Mouse (Mus musculus): Measurements from ENCODE around the gene Rmnd1.
"Not testable (repeated sequence)": the region's sequence is repeated elsewhere in the genome, so short reads cannot be mapped to it uniquely, and the experiment has no call there.

Rmnd1 gene

DNA sequence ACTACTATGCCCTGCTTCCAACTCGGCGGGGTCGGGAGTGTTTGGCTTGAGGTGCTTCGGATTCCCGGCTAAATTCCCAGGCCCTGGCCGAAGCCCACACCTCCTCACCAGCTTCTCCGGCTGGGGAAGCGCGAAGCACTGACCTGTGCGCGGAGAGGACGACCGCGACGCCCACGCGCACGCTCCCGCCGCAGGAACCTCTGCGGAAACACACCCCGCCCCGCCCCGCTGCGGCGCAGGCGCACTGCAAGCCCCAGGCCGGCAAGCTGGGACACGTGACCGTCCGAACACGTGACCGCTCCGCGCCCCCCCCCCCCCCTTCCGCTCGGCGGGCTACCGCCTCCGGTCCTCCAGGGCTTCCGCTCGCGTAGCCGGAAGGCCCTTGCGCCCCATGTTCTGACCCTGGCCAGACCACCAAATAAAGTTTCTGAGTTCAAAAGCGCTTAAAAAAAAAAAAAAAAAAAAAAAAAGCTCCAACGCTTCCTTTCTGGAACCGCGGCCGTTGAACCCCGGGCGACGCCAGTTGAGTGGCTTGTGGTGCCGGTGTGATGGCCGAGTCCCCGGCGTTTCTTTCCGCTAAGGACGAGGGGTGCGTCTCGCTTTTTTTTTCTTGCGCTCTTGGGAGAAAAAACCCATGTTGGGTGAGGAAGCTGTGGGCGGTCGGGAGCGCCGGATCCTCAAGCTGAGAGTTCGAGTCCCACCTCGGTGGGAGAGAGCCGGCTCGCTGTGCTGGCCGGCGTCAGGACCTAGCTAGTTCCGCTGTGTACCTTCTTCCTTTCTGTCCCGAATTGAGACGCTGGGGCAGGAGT is at the start of gene Rmnd1, which contains the start of gene Armt1:
Rmnd1 (minus strand) TSS at position 266 of the 809 bp plus-strand sequence.
Armt1 (plus strand) TSS at position 345 of the 809 bp plus-strand sequence.
- peak; percentile 97 for DNase-seq

GRCm38 (mm10) chr10:4481695-4482094 is 49.5 kb upstream of the Rmnd1 start:
- DNase-seq: no peak

DNA sequence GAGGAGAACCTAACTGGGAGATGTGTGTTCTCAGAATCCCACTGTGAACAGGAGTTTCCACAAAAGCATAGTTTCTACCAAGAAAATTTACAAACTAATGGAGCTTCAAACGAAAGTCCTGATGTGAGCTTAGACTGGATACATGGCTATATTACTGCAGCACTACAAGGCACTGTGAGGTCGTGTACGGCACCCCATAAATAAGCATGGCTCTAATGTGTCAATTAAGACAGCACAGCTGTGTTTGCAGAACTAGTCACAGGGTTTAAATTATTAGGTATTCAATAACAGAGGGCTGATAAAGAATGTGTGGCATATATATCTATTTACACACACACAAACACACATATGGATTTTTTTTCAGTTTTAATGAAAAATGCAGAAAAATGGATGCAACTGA is 48.7 kb upstream of the Rmnd1 start:
- DNase-seq: no peak

DNA sequence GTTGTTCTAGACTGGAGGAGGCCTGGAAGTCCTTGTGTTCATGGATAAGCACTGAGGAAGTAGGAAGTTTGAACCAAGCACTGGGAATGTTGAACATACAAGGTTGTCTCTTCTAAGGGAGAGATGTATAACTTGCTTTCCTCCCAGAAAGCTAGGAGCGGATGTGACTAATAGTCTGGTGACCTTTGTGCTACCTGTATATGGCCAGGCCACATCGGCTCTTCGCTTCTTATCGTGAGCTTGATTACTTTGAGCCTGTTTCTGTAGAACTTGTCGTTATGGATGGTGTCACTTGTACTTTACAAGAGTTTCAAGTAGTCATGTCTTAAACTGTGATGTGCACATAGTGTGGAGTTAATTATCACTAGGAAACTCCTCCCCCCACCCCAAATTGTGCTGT is 44.4 kb upstream of the Rmnd1 start:
- DNase-seq: no peak

DNA sequence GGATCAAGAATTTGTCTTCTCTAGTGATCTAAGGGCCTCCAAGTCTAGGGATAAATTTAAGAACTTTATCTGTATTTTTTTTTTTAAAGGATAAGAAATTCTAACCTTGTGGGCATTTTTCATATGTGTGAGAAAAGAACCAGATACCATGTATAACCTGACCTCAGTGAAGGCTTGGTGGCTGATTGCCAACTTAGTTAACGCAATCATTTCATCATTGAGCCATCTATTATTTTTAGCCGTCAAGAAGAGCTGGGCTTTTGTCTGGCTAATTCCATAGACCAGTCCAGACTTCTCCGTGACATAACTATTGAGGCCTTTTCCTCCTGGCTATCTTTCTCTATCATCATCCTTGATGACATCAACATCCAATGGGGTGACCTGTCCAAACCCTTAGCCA is 43.2 kb upstream of the Rmnd1 start:
- no peak for DNase-seq

DNA sequence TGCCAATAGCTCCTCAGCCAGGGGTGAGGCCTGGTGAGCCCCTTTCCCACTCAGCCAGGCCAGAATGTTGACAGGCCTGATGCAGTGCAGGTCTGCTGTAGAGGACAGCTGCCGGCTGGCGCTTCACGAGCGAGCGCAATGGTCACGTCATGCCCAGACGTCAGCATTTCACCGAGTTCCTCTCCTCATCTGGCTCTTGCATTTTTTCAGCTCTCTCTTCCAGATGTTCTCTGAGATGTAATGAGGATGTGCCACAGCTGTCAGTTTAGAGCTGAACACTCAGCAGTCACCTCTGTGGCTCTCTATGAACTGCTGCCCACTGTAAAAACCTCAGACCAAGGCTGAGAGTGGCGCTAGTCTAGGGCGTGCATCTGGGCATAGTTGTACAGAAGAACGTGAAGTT is 41.4 kb upstream of the Rmnd1 start:
- peak; percentile 17 for DNase-seq

- DNase-seq: no peak
Measured at GRCm38 (mm10) chr10:4469406-4469805, 37.2 kb upstream of the Rmnd1 start.

- DNase-seq: no peak
Measured at GRCm38 (mm10) chr10:4465799-4466198, 33.6 kb upstream of the Rmnd1 start.

DNA sequence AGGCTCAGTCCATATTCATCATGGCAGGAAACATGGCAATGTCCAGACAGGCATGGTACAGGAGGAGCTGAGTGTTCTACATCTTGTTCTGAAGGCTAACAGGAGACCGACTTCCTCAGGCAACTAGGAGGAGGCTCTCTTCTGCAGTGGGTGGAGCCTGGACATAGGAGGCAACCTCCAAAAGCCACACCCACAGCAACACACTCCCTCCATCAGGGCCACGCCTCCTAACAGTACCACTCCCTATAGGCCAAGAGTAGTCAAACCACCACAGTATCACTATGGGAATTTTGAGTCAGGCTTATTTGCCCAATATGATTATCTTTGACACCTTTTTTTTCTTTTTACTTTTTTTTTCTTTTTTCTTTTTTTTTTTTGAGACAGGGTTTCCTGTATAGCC is 28.0 kb upstream of the Rmnd1 start:
- DNase-seq: no peak

GRCm38 (mm10) chr10:4456409-4456808 is 24.2 kb upstream of the Rmnd1 start:
- no peak for DNase-seq

GRCm38 (mm10) chr10:4435416-4435815 is 3.2 kb upstream of the Rmnd1 start:
- no peak for DNase-seq

DNA sequence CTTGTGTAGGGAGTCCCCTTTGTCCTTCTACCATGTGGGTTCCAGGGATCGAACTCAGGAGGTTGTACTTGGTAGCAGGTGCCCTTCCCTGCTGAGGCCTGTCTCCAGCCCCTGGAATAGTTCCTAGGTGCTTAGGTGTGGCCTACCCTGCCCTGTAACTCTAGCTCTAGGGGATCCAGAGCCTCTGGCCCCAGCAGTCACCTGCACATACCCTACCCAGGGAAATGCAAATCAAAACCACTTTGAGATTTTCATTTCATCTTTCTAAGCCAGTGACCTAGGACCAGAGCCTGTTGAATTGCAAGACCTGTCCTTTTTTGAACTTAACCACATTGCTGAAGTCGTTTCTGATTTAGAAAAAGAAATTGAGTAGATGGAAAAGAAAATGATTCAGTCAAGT is 1.7 kb upstream of the Rmnd1 start:
- DNase-seq: not testable (repeated sequence)

- peak; percentile 28 for DNase-seq
Measured at GRCm38 (mm10) chr10:4432996-4433755, 988 bp upstream of the Rmnd1 start.

DNA sequence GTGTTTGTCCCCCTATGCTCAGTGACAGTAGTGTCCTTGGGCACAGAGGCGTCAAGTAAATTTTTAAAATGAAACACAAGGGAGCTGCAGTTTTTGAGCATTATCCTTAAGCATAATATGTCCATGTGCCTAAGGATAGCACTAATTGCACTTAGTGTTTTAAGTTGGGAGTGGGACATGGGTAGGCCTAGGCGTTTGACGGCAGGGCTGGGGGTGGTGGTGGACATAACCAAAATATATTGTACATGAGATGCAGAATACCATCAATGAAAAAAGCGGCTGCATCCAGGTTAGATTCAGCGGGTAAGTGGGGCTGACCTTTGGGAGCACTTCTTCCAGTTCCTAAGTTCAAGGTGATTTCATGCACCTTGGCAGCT is 454 bp downstream of the Rmnd1 start:
- DNase-seq: no peak

GRCm38 (mm10) chr10:4430826-4431225 is 1.4 kb downstream of the Rmnd1 start:
- DNase-seq: peak; percentile 58

DNA sequence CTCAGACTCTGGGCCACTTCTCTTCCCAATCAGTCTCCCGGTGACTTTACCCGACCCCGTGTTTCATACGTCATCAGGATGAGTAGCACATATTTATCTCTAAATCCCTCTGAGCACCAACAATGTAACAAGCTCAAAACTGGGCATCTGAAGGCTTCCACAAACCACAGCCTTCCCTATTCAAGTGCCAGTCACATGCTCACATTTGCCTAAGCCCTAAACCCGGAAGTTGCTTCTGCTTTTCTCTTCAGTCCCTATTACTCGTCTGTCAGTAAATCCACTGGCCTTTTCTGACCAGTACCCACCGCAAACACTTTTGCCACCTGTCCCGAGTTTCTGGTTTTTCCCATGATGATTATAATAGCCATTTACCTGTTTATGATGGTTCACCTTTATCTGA is 1.8 kb downstream of the Rmnd1 start:
- DNase-seq: no peak

GRCm38 (mm10) chr10:4425245-4425644 is 6.9 kb downstream of the Rmnd1 start:
- DNase-seq: peak; percentile 66

DNA sequence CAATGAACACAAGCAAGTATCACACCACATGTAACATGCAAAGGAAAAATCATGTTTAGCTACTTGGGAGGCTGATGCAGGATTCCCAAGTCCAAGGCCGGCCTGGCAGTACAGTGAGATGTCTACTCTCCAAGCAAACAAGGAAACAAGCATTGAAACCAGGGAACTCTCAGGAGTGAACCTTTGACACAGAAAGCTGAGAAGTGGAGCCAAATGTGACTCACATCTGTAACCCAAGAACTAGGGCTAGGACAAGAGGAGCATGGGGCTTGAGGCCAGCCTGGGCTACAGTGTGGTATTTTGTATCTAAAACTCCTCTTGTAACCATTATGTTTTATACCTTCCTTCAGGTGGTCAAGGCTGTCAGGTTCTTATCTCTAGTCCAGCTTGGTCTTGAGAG is 25.0 kb downstream of the Rmnd1 start:
- no peak for DNase-seq

GRCm38 (mm10) chr10:4405511-4405910 is 26.7 kb downstream of the Rmnd1 start:
- no peak for DNase-seq

DNA sequence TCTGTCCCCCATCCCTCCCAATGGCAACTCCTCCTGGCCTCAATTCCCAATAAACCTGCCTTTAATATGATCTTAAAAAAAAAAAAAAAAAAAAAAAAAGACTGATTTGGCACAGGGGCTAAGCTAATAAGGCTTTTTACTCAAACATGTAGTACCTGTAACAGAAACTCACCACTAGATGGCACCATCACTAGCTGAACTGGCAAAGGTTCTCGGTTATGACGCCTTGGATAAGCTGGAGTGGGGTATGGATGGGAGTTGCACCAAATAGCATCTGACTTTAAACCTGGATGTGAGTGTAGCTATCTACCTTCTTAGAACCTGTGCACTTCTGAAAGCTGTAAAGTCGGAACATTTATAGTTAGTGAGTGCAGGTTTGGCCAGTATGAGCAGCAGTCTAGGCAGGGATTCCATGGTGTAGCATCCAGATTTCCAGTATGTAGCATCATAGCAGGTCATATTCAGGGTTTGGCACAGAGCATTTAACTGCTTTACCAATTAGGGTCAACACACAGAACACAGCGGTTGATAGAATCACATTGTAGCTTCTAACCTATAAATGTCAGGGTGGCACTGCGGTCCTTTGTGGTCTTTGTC is 27.2 kb downstream of the Rmnd1 start:
- DNase-seq: peak; percentile 54

- no peak for DNase-seq
Measured at GRCm38 (mm10) chr10:4398058-4398457, 34.1 kb downstream of the Rmnd1 start.

DNA sequence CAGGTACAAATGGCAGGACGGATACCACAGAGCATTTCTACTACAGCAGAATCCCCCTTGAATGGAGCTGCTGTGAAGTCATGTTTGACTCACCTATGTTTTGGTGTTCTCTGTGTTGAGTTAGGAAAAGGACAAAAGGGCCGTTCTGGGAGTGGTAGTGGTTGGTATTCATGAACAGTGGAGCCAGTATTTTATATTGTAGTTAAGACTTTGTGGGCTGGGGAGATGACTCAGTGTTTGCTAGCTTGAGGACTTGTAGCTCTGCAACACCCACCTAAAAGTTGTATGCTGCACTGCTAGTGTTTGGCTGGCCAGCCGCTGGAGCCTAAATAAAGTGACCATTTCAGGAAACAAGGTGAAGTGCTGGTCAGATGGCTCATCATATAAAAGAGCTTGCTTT is 36.9 kb downstream of the Rmnd1 start:
- no peak for DNase-seq

DNA sequence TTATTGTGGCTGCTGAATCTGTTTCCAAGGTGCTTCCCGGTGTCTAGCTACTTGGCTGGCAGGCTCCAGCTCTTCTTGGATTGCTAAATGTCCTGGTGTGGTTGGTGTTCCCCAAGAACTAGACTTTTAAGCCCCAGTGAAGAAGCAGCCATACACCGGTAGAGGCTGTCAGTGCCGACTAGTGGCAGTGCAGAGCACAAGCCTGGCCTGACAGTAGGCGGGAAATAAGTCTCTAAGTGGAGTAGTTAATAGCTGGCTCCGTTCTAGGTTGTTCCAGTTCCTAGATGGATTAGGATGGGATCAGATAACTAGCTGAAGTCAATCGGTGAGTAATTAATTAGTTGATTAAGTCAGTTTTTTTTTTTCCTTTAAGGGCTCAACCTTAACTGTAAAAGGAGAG is 40.3 kb downstream of the Rmnd1 start:
- peak; percentile 54 for DNase-seq

- no peak for DNase-seq
Measured at GRCm38 (mm10) chr10:4391076-4391475, 41.1 kb downstream of the Rmnd1 start.
